In the genomic region with DNA sequence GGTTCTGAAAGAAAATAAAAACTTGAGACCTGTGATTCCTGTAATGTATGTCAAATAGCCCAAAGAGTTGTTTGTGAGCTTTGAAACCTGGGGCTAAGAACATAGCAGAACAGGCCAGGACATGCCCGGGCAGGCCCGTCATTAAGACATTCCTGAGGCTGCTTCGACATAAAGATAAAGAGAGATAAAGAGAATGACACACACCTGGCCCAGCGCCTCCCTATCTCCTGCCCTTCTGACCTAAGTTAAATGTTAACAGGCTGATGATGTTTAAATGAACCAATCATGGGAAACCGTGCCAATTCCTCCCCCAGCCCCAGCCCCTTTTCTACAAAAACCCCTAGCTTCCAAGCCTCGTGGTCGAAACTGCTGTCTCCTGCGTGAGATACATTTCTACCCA, we compare ENCODE assay signal across 26 mouse cellular contexts. TPM values are rescaled to one million over a fixed set of nuclear protein-coding genes. Genes with fewer than 3 reads are reported as not detected.
"Had no signal": no experiment of that assay in that cellular context is flagged by ENCODE, and none has a peak within 500 bp of the region (broad histone marks: within the 10 kb centered on the region; RNA-seq: fewer than 3 reads in every experiment).

No protein-coding gene starts in this region.

RNA-seq across cellular contexts. Expression of a gene that starts 10.1 kb away (rescaled TPM):
- total RNA-seq: common myeloid progenitor, adult 5-6 weeks; forebrain, postnatal 0 days; gastrocnemius, adult 2 months; gastrocnemius, adult 8-10 months; gastrocnemius, postnatal 10 days; gastrocnemius, postnatal 14 days; gastrocnemius, postnatal 25 days; gastrocnemius, postnatal 36 days; granulocyte monocyte progenitor cell, adult 5-6 weeks; heart, adult 18-20 months; heart, adult 2 months had no signal
- polyA plus RNA-seq: cortical plate, adult 2 months; embryonic facial prominence, embryonic 10.5 days; embryonic facial prominence, embryonic 11.5 days; embryonic facial prominence, embryonic 12.5 days; embryonic facial prominence, embryonic 13.5 days; embryonic facial prominence, embryonic 14.5 days; forebrain, embryonic 10.5 days; forebrain, embryonic 11.5 days; forebrain, embryonic 12.5 days; forebrain, embryonic 13.5 days; forebrain, embryonic 14.5 days; forebrain, embryonic 15.5 days; forebrain, embryonic 16.5 days; forebrain, postnatal 0 days; frontal cortex, adult 2 months; gonadal fat pad, adult 2 months; heart, adult 2 months had no signal

RNA-seq across cellular contexts. Expression of a gene that starts 47.4 kb away (rescaled TPM):
- total RNA-seq: gastrocnemius, postnatal 36 days; granulocyte monocyte progenitor cell, adult 5-6 weeks had no signal
